Mouse (Mus musculus) embryonic facial prominence, embryonic 11.5 days (tissue): Measurements from ENCODE around the gene Mnd1. TPM values are rescaled to one million over a fixed set of nuclear protein-coding genes. Genes with fewer than 3 reads are reported as not detected.

Experiments used
- ATAC-seq: fragments of 200-750 bp; cut with Nextera tagmentation; replicated peaks from 2 replicates; pipeline ENCODE4 v1.8.0; 2017; ENCODE audit warnings: low read depth; ENCODE audit not compliant: insufficient number of reproducible peaks, low FRiP score, low TSS enrichment
- DNase-seq: peaks from one replicate; pipeline ENCODE4 v3.0.0-alpha.2; 2015; ENCODE audit warnings: low spot score
- H3K27ac ChIP-seq: fragments of 300-500 bp; sonication (generic); replicated peaks from 2 replicates; pipeline ENCODE4 v1.5.1; 2014; ENCODE audit warnings: mild to moderate bottlenecking, low read depth, low read length, control low read depth
- H3K27me3 ChIP-seq: fragments of 300-500 bp; sonication (generic); 2 replicates; pipeline ENCODE4 v1.6.1; 2014; ENCODE audit warnings: mild to moderate bottlenecking, low read length, moderate library complexity, mixed read lengths; ENCODE audit not compliant: control insufficient read depth, insufficient read depth
- H3K36me3 ChIP-seq: fragments of 300-500 bp; sonication (generic); replicated peaks from 2 replicates; pipeline ENCODE4 v1.6.1; 2014; ENCODE audit warnings: low read depth, mild to moderate bottlenecking, low read length, moderate library complexity, mixed read lengths; ENCODE audit not compliant: control insufficient read depth, insufficient read depth
- H3K4me1 ChIP-seq: fragments of 300-500 bp; sonication (generic); 2 replicates; pipeline ENCODE4 v1.6.1; 2014; ENCODE audit warnings: low read length, mixed read lengths; ENCODE audit not compliant: control insufficient read depth, insufficient read depth
- H3K4me2 ChIP-seq: fragments of 300-500 bp; sonication (generic); 2 replicates; pipeline ENCODE4 v1.6.1; 2014; ENCODE audit warnings: low read depth, mild to moderate bottlenecking, control low read depth, low read length, moderate library complexity
- H3K4me3 ChIP-seq: fragments of 300-500 bp; sonication (generic); 2 replicates; pipeline ENCODE4 v1.5.1; 2014; ENCODE audit warnings: low read depth, low read length, control low read depth
- H3K9ac ChIP-seq: fragments of 300-500 bp; sonication (generic); replicated peaks from 2 replicates; pipeline ENCODE4 v1.6.1; 2014; ENCODE audit warnings: mild to moderate bottlenecking, control low read depth, low read length
- H3K9me3 ChIP-seq: fragments of 300-500 bp; sonication (generic); replicated peaks from 2 replicates; pipeline ENCODE4 v1.6.1; 2016; ENCODE audit warnings: mild to moderate bottlenecking, low read length, inconsistent platforms, mixed read lengths; ENCODE audit not compliant: control insufficient read depth
- WGBS: fragments of 180-500 bp; shearing (Covaris S2); extraction: QIAGEN DNeasy Blood & Tissue Kit; methylation state at CpG from one replicate; pipeline ENCODE4 v1.1.7; 2014; 5-methylcytosine and 5-hydroxymethylcytosine counted together
- polyA plus RNA-seq: library from polyadenylated mRNA; unstranded; fragments of >200 nt; fragmentation: Nextera tagmentation; extraction: Ambion mirVana; gene quantifications from 2 replicates; pipeline ENCODE4 v1.2.1, GENCODE M21; 2014

Gene Mnd1
- polyA plus RNA-seq, 1 experiment from 2014 or later = 18.5 TPM

DNA sequence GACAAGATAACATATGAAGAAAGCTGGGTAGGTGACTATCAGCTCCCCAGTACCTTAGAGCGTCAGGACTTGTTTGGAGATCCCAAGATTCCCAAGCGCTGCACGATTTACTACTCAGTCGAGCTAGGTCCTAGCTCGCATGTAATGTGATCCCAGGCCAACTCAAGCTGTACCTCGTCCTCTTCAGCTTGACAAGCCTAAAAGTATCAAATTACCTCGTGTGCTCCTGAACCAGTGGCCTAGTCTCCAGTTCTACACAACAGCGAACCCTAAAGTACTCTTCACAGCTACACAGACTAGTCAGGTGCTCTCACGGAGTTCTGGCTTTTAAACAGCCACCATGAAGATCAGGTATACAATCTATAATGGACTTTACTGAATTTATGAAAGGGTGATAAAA is 70.2 kb downstream of the Mnd1 start:
- WGBS = 26% methylated on average over 9 of the region's 9 CpGs
- Histone ChIP-seq H3K27me3 (no peaks in the 10 kb centered on the region), H3K27ac (no peak overlapping the region), H3K9ac (no peak overlapping the region), H3K4me1 (no peaks in the 10 kb centered on the region), H3K9me3 (no peaks in the 10 kb centered on the region), H3K36me3 (no peaks in the 10 kb centered on the region), H3K4me2 (no peak overlapping the region), H3K4me3 (no peak overlapping the region)
- ATAC-seq = no peak
- peak; percentile 58 for DNase-seq

DNA sequence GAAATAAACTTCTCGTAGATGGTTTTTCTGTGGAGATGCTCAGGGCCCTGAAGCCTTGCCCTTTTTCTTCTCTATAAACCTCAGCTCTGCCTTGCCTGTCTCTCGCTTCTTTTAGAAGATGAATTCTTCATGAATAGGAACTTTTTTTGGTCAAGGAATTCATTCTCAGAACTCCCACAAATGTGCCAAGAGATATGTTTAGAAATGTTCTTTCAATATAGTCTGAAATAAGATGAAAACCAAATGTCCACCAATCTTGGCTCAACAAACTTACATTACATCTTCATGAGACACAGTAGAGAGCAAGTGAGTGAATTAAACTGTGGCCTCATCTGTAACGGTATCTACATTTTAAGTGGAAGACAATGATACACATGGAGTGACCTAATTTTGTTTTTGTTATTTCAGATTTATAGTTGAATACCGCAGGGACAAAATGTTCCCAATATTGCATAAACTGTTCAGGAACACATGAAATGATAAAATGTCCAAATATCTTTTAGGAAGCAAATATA is 74.3 kb downstream of the Mnd1 start:
- ATAC-seq (no peak), DNase-seq (no peak)
- 83% methylated on average over 4 of the region's 4 CpGs for WGBS
- Histone ChIP-seq H3K4me2 (no peak overlapping the region), H3K27ac (no peak overlapping the region), H3K27me3 (no peaks in the 10 kb centered on the region), H3K9me3 (no peaks in the 10 kb centered on the region), H3K36me3 (no peaks in the 10 kb centered on the region), H3K4me3 (no peak overlapping the region), H3K4me1 (no peaks in the 10 kb centered on the region), H3K9ac (no peak overlapping the region)

- DNase-seq = no peak
- Histone ChIP-seq H3K4me3 (no peak overlapping the region), H3K36me3 (no peaks in the 10 kb centered on the region), H3K27ac (no peak overlapping the region), H3K9me3 (no peaks in the 10 kb centered on the region), H3K27me3 (no peaks in the 10 kb centered on the region), H3K9ac (no peak overlapping the region), H3K4me1 (no peaks in the 10 kb centered on the region), H3K4me2 (no peak overlapping the region)
- ATAC-seq = no peak
- 84% methylated on average over 7 of the region's 7 CpGs for WGBS
Observed at GRCm38 (mm10) chr3:84080074-84080473, 75.5 kb downstream of the Mnd1 start.

DNA sequence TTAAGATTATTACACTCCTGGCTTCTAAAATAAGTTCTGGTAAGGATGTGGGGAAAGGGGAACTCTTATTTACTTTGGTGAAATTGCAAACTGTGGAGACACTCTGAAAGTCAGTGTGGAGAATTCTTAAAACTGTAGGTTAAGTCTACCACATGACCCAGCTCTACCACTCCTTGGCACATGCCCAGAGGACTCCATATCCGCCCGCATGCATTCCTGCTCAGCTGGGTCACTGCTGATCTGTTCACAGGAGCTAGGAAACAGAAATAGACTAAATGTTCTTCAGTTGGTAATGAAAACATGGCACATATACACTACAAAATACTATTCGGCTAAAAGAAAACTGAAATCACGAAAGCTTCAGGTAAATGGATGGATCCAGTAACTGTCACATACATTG is 78.1 kb downstream of the Mnd1 start:
- H3K27me3 ChIP-seq = no peaks in the 10 kb centered on the region
- no peak overlapping the region for H3K4me2 ChIP-seq
- H3K4me1 ChIP-seq = no peaks in the 10 kb centered on the region
- no peak overlapping the region for H3K4me3 ChIP-seq
- H3K9ac ChIP-seq = no peak overlapping the region
- no peak overlapping the region for H3K27ac ChIP-seq
- no peaks in the 10 kb centered on the region for H3K9me3 ChIP-seq
- DNase-seq (no peak), ATAC-seq (no peak)
- H3K36me3 ChIP-seq = no peaks in the 10 kb centered on the region
- 88% methylated on average over 4 of the region's 4 CpGs for WGBS

- no peak for DNase-seq
- WGBS = 75% methylated on average over 13 of the region's 13 CpGs
- ATAC-seq = no peak
Observed at GRCm38 (mm10) chr3:84076543-84077332, 78.8 kb downstream of the Mnd1 start.

DNA sequence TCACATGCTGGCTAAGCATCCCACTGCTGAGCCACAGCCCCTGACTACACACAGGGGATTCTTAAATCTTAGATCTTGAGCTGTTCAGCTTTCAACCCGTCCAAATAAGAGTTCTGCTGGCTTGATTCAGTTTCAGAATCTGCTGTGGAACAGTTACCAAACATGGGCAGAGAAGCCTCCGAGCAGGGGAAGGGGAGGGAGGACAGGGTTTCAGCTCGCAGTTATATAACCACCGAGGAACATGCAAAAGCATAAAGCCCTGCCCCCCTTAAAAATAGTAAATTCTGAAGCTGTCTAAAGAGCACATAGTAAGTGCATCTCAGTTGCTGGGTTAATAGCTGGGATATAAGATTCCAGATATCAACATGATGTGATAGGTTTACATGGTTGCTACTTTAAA is 80.1 kb downstream of the Mnd1 start:
- Histone ChIP-seq H3K27me3 (no peaks in the 10 kb centered on the region), H3K9me3 (no peaks in the 10 kb centered on the region), H3K4me1 (no peaks in the 10 kb centered on the region), H3K27ac (no peak overlapping the region), H3K4me3 (no peak overlapping the region), H3K4me2 (no peak overlapping the region), H3K9ac (no peak overlapping the region), H3K36me3 (no peaks in the 10 kb centered on the region)
- ATAC-seq (no peak), DNase-seq (no peak)
- WGBS = 69% methylated on average over 4 of the region's 4 CpGs

More at GRCm38 (mm10) chr3:84076543-84077332, 78.8 kb downstream of the Mnd1 start:
- Histone ChIP-seq H3K4me3 (no peak overlapping the region), H3K9me3 (no peaks in the 10 kb centered on the region), H3K36me3 (no peaks in the 10 kb centered on the region), H3K9ac (no peak overlapping the region), H3K4me2 (no peak overlapping the region), H3K4me1 (no peaks in the 10 kb centered on the region), H3K27ac (no peak overlapping the region), H3K27me3 (no peaks in the 10 kb centered on the region)

GRCm38 (mm10) chr3:84074777-84075176 is 80.8 kb downstream of the Mnd1 start:
- DNase-seq = no peak
- no peak overlapping the region for H3K4me2 ChIP-seq
- 85% methylated on average over 2 of the region's 2 CpGs for WGBS
- no peaks in the 10 kb centered on the region for H3K9me3 ChIP-seq
- H3K4me1 ChIP-seq = no peaks in the 10 kb centered on the region
- no peak overlapping the region for H3K27ac ChIP-seq
- H3K9ac ChIP-seq = no peak overlapping the region
- no peak overlapping the region for H3K4me3 ChIP-seq
- H3K27me3 ChIP-seq = no peaks in the 10 kb centered on the region
- no peak for ATAC-seq
- no peaks in the 10 kb centered on the region for H3K36me3 ChIP-seq

GRCm38 (mm10) chr3:84071641-84072040 is 83.9 kb downstream of the Mnd1 start:
- no peaks in the 10 kb centered on the region for H3K4me1 ChIP-seq
- H3K27me3 ChIP-seq = no peaks in the 10 kb centered on the region
- WGBS = 10% methylated on average over 2 of the region's 2 CpGs
- ATAC-seq (no peak), DNase-seq (peak; percentile 38)
- no peak overlapping the region for H3K9ac ChIP-seq
- no peak overlapping the region for H3K4me3 ChIP-seq
- H3K9me3 ChIP-seq = no peaks in the 10 kb centered on the region
- H3K27ac ChIP-seq = no peak overlapping the region
- H3K36me3 ChIP-seq = no peaks in the 10 kb centered on the region
- no peak overlapping the region for H3K4me2 ChIP-seq
